Mouse (Mus musculus): Measurements from ENCODE around the gene Cep170b.

GRCm38 (mm10) chr12:112718995-112719394 lies 1.3 kb upstream of the Cep170b start:
- TF ChIP-seq USF1 (IDR thresholded peaks at IDR 0.05; ENCODE audit: low read depth) (no peak), TCF12 (IDR thresholded peaks at IDR 0.05; ENCODE audit: insufficient read depth, poor library complexity, severe bottlenecking) (no peak), SRF (IDR thresholded peaks at IDR 0.05; ENCODE audit: control insufficient read depth, insufficient read length, low read depth) (no peak), E2F4 (IDR thresholded peaks at IDR 0.05; ENCODE audit: insufficient read depth) (no peak), POLR2A (IDR thresholded peaks at IDR 0.05; ENCODE audit: insufficient read length, low read depth) (no peak), MYOD1 (IDR thresholded peaks at IDR 0.05; ENCODE audit: control insufficient read depth in 1 of 3, insufficient read length in 2 of 3, low read depth in 2 of 3) (no peak), POLR2AphosphoS2 (IDR thresholded peaks at IDR 0.05; ENCODE audit: insufficient read length, low read depth) (no peak), MYOG (IDR thresholded peaks at IDR 0.05; ENCODE audit: control insufficient read depth in 1 of 3, insufficient read depth in 1 of 3, insufficient read length in 2 of 3, low read depth in 2 of 3) (no peak), MAX (IDR thresholded peaks at IDR 0.05; ENCODE audit: low read depth) (no peak), CEBPB (IDR thresholded peaks at IDR 0.05; ENCODE audit: insufficient read depth, poor library complexity, severe bottlenecking) (no peak)

All from myocyte (in vitro differentiated cells).